Mouse (Mus musculus) heart, postnatal 14 days (tissue): ENCODE data around the gene Senp3. TPM values are rescaled to one million over a fixed set of nuclear protein-coding genes. Genes with fewer than 3 reads are reported as not detected.
"Not testable (repeated sequence)": the region's sequence is repeated elsewhere in the genome, so short reads cannot be mapped to it uniquely, and the experiment has no call there.

Experiments used
- DNase-seq, 2 experiments: peaks; one replicate each; pipeline ENCODE4 v3.0.0; 2021 to 2022
- intact Hi-C: fragments of 180-260 bp; cut with DNase I; formaldehyde crosslinking; loops from one replicate; pipeline ENCODE4 v1.15.1; 2025
- total RNA-seq, 2 experiments: library from RNA; stranded (reverse); gene quantifications; 2 replicates each; pipeline ENCODE4 v1.2.3; 2021

Gene Senp3
- total RNA-seq, 2 experiments from 2014 or later = 39.7 to 42.1 TPM

DNA sequence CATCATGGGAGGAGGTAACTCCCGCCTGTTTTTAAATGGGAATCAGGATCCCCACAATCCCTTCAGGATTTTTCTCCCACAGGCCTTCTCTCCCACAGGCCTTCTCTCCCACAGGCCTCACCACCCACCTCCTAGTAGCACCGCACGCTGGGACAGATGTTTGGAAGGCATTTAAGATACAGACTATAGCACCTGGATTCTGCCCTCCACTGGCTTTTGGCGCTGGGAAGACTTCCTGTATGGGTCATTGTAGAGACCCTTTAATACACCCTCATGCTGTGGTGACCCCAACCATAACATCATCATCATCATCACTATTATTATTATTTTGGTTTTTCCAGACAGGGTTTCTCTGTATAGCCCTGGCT, 25.6 kb upstream of the Senp3 start:
- intact Hi-C loops = no loop called here

DNA sequence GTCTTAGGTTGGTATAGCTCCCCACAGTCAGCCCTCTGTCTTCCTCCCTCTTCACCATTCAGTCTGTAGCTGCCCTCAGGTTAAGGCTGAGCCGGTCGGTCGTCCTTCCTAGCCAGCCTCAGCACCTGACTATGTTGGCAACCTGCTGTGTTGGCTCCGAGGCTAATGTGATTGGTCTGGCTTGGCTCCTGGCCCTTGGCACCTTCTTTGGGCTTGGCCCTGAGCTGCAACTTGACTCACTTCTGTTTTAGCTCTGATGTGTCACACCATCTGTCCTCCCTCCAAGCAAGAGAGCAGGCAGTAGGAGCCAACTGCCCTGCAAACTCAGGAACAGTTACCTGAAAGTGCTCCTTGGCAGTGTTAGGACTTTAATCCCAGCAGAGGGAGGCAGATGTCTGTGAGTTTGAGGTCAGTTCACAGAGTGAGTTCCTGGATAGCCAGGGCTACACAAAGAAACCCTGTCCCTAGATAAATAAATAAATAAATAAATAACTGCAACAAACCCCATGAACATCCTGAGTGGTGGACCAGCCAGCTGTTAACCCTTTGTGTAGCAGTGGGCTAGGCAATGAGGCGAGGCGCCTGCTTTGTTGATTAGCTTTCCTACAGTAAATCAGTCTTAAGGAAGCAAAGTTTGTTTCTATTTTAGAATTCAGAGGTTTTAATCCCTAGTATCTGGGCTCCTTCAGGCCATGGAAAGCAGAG, 25.0 kb upstream of the Senp3 start:
- intact Hi-C loops = no loop called here
- peak; percentile 76 to 86 for DNase-seq

More for the DNA sequence above, 25.6 kb upstream of the Senp3 start:
- DNase-seq = no peak

DNA sequence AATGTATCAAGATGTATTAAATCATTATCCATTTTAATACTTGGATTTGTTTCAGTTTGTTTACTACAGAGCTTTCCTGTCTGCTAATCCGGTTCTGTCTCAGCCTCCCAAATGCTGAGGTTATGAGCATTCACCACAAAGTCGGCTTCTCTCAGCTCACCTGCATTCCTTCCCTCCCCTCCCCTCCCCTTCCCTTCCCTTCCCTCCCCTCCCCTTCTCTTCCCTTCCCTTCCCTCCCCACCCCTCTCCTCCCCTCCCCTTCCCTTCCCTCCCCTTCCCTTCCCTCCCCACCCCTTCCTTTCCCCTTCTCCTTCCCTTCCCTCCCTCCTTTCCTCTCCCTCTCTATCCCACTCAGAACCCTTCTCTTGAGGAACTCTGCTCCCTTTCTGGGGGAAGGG, 22.7 kb upstream of the Senp3 start:
- no peak for DNase-seq
- intact Hi-C loops = no loop called here

DNA sequence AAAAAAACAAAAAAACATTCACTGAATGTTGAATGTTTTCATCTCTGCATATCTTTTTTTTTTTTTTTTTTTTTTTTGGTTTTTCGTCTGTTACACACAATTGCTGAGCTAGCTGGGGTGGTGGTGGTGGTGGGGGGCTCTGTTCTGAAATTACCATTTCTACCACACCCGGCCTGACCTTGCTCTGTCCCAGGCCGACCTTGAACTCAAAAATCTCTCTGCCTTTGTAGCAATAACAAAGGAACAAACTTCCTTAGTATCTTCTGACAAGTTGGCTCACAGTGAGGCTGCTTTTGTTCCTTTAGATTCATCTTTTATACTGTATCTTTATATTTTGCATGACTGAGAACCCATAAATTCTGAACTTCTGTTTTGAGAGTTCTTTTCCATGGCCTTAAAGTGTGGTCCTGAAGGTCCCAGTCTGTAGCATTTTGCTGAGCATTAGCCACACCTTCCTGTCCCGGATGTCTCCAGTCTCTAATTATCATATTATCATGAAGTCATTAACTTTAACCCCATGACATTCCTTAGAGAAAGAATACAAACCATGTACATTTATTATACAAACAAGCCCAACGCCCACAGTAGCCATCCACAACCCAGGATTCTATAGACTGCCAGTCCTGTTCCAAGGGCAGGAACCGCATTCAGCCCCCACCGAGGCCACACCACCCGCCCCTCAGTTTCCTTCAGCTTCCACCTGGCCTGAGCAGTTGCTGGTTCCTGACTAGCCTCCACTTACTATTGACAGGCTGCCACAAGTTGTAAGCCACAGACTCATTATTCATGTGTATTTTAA, 22.1 kb upstream of the Senp3 start:
- intact Hi-C loops = no loop called here
- DNase-seq = no peak

DNA sequence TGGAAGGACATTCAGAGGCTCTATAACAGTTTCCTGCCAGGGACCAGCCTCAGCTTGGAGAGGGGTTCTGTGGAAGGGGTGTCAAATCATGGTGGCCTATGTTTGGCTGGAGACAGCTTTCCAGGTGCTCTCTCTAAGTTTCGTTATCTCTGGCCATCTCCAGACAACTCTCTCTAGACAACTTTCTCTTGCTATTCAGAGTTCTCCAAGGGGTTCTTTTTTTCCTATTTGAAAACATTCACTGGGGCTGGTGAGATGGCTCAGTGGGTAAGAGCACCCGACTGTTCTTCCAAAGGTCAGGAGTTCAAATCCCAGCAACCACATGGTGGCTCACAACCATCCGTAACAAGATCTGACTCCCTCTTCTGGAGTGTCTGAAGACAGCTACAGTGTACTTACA, 21.5 kb upstream of the Senp3 start:
- DNase-seq, intact Hi-C loops: not testable (repeated sequence)

DNA sequence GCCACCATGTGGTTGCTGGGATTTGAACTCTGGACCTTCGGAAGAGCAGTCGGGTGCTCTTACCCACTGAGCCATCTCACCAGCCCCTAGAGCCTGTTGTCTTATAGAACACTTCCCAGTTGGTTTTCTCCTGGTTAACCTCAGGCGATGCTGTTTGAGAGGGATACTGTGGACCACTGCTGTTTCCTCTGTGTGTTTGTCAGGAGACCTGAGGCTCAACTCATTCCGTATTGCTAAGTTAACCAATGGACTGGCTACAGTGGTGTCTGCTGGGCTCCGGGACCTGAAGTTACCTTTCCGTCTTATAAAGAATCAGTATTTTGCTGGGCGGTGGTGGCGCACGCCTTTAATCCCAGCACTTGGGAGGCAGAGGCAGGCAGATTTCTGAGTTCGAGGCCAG, 21.0 kb upstream of the Senp3 start:
- intact Hi-C loops, DNase-seq: not testable (repeated sequence)

DNA sequence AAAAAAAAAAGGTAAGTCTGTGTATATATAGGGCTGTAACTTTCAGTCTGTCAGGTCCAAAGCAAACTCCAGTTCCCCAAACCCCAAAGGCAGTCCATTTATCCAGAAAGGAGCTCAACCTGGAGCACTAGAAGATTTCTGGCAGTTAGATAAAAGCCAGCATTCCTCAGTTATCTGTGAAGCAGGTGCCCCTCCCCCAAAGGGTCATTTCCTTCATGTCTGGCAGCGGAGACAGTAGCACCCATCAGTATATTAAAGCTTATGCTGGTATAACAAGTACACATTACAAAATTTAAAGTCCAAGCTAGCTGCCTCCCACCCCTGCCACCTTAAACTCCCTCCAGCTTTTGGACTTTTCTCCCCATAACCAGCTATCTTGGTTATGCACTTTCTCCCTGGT, 17.7 kb upstream of the Senp3 start:
- intact Hi-C loops = no loop called here
- DNase-seq = no peak

DNA sequence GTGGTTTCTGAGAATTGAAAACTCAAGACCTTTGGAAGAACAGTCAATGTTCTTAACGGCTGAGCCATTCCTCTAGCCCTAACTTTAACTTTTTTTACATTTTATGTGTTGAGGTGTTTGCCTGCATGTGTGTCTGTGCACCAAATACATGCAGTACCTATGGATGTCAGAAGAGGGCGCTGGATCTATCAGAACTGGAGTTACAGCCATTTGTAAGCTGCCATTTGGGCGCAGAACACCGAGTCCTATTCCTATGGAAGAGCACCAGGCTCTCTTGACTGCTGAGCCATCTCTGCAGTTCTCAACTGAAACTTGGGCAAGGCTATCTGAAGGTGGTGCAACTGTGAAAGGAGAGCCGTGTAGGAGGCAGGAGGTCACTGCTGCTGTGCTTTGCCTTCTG, 16.7 kb upstream of the Senp3 start:
- intact Hi-C loops = no loop called here
- no peak for DNase-seq

DNA sequence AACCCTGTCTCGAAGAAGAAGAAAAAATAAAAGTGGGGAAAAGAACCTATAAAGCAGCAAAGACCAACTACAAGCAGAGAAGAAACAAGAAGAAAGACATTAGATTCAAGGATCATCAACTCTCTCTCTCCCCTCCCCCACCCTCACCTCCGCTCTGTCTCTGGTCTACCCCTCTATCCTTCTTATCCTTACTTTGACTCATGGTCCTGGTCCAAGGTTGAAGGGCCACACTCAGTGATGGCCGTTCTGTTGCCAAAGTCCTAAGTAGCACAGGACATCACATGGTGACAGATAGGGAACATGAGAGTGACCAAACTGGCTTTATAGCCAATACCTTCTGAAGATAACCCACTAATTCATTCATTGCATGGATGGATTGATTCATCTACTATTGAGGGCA, 15.5 kb upstream of the Senp3 start:
- intact Hi-C loops = no loop called here
- DNase-seq = no peak

DNA sequence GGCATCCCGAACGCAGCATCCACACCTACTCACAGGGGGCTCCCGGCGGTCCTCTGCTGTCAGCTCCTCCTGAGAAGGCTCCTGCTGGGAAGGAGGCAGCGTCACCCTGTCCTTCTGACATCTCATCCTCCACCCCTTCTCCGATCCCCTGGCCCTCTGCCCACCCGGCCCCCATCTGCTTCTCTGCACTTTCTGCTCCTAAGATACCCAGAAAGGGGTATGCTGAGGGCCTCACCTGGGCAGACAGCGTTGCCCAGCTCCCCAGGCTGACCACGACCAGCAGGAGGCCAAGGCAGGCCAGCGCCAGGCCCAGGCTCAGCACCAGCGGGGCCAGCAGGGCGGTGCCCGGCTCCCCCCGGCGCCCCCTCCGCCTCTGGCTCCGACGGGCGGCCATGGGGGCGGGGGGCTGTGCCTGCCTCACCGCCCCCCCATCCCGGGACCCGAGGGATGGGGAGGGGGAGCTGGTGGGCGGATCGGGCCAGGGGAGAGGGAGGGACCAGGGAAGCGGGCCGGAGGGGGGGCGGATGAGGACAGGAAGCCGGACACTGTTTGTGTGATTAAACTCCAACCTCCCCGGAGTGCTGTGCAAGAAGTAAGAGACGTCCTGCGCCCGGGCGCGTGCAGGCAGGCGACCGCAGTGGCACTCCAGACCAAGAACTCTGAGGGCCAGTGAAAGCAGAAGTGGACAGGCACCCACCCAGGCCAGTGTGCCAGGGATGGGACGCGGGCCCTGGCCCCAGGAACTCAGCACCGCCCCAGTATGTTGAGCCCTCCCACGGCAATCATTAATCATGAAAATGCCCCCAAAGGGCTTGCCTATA, 13.7 kb upstream of the Senp3 start, which contains the start of the genes Tnfsf12 and Tnfsfm13:
Tnfsf12 (minus strand) TSS at position 489 of the 821 bp plus-strand sequence.
Tnfsfm13 (minus strand) TSS at position 738 of the 821 bp plus-strand sequence.
- peak; percentile 84 to 85 for DNase-seq
- intact Hi-C loops = no loop called here

DNA sequence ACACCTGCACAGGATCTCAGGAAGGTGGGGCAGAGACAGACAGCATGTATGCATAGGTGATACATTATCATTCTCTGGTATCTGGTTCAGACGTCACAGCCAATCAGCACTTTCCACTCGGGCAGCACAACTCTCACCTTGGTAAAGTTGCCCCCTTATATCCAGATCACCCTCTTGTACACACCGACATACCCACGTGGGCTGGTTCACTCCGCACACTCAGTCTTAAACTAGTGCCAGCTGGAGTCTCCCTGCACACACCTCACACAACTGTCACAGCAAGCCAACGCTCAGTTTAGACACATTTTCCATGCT, 13.1 kb upstream of the Senp3 start:
- intact Hi-C loops = no loop called here
- DNase-seq = no peak

DNA sequence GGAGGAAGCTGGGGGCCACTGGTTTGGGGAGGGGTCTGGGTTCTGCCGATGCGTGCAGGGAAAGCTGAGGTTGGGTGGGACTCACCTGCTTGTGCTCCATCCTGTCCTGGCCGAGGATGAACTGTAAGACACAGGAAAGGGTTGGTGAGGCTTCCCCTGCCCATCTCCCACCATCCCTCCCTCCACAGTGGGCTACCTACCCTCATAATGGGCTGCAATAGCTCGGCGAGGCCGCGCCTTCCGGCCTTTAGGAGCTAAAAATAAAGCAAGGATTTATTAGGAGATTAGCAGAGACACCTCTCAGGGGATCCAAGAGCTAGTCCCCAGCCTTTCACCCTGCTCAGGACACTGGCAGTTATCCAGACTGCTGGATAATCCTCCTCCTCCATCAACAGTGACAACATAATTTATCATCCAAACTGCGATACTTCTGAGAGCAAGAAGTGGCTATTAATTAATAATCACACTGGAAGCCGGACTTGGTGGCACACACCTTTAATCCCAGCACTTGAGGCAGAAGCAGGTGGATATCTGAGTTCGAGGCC, 11.6 kb upstream of the Senp3 start:
- peak in 1 of 2 experiments; percentile 13 for DNase-seq
- intact Hi-C loops = no loop called here

DNA sequence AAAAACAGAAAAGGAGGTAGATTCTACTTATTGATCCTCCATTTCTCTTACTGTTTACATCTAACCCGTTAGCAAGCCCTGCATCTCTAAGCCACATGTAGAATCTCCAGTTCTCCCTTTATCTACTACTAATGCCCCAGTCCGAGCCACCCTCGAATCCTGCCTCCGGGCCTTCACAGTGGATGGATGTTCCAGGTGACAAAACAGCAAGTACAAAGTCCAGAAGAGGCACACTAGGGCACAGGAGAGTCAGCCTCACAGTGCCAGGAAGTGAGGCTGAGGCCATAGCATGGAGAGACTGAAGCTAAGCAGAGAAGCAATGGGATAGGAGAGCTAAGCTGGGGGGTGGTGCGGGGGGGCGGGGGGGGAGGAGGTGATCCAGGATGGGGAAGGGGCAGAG, 11.0 kb upstream of the Senp3 start:
- intact Hi-C loops = no loop called here
- DNase-seq = no peak

DNA sequence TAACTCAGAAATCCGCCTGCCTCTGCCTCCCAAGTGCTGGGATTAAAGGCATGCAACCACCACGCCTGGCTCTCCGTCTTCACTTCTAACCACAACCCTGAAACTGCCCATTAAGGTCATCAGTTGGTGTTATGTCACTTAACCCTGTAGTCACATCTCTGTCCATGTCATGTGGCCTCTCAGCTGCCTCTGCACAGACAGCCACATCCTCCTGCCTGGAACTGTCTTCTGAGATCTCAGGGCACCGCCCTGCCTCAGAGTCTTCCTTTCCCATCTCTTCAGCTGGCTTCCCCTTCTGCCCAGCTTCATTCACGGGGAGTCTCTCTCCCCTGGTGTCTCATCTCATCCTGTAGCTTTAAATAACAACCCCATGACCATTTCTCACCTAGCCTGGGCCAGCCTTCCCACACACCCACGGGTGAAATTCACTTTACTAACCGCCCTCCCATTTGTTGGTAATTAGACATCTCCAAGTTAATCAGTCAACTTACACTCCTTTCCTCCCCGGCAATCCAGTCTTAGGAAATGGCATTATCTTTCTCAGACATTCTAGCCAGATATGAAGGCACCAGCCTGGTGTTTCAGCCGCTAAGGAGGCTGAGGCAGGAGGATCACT, 10.4 kb upstream of the Senp3 start:
- intact Hi-C loops = no loop called here
- DNase-seq = no peak

DNA sequence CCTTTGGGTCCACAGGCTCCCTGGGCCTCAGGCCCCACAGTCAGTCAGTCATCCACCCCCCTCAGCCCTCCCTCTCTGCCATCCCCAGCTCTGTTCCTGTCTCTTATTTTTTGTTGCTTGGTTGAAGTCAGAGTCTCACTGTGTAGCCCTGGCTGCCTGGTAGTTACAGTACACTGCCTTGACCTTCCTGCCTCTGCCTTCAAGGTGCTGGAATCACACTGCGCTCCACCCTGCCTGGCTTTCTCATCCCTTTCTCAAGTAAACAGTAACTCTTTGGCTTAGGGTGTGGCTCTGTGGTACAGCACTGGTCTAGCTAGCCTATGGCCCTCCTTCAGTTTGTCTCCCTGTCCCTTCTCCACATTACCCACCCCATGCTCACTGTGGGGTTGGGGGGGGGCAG, 8.0 kb upstream of the Senp3 start:
- no peak for DNase-seq
- intact Hi-C loops = no loop called here

DNA sequence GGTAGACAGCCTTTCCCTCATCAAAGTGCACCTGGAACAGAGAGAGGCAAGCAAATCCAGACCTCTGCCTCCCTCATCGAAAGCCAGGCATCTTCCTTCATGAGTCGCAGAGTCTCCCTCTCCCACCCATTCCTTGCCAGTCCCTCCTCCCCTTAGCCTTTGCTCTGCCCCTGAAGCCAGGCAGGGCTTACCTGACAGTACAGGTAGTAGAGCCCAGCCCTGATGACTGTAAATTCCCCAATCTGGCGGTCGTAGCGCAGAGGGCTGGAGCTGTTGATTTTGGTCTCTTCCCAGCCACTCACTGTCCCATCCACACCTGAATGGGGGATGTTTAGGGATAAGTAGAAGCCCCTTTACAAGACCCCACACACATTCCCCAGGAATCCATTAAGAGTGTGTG, 5.2 kb upstream of the Senp3 start:
- DNase-seq = no peak
- intact Hi-C loops = no loop called here

DNA sequence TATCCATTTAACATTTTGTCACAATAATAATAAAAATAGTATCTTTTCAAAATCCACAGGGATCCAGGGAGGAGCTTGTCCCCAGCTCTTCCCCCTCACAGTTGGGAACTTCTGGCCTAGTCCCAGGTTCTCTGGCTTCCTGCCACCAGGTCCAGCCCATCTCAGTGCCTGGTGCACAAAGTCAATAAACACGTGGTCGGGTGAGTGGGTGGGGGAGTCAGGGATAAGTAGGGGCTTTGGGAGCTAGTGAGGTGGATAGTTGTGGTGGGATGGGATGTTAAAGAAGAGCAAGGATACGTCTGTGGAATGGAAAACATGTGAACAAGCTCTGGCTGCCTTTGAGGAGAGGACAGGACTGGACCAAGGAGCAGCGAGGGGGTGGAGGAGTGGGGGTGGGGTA, 4.5 kb upstream of the Senp3 start:
- intact Hi-C loops = no loop called here
- DNase-seq = peak; percentile 88 to 92

DNA sequence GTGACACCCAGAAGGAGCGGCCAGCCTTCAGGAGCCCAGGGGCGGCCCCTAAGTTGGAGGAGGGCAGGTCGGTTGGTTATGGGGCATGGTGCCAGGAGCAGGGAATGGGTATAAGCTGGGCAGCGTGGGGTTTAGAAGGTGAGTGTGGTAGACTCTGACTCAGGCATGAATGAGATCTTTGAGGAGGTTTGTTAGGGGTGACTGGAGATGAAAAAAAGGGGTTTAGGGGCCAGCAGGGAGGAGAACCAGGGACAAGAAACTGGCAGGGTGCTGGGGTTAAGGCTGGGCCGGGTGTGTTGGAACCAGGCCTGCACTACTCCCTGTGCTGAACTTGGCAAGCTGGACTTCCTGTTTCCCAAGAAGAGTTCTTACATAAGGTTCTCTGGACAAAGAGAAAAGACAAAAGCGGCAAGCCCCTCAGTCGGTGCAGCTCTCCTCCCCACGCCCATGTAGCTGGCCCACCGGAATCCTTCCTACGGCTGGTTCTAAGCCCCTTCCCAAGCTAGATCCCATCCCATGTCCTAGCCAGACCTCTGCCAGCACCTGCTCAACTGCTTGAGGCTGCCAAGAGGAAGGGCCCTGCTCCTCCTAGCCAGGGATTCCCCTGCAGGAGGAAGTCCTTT, 3.8 kb upstream of the Senp3 start, which contains the start of gene Tnfsf13:
Tnfsf13 (minus strand) TSS at position 259 of the 623 bp plus-strand sequence.
- intact Hi-C loops = no loop called here
- DNase-seq = peak; percentile 81 to 85

DNA sequence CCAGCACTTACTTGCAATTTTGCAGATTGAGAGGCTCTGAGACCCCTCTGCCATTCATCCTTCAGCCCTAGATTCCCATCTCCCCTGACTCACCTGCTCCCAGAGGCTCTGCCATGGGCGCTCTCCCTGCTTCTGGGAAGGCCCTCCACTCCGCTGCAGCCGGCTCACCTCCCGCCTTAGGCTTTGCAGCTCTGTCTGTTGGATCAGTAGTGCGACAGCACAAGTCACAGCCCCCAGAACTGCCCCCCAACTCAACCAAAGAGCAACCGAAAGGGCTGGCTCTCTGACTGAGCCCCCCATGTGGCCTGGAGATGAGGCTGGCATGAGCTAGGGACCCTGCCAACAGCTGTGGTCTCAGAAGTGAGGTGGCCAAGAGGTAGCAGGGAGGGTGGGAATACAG, 3.1 kb upstream of the Senp3 start:
- DNase-seq = no peak
- intact Hi-C loops = loop anchor here (5.0 kb wide), 1 partner anchor 192 kb away; the partner anchor contains the start of gene Tmem95
